ENCODE assay signal across 14 mouse cellular contexts in the genomic region with DNA sequence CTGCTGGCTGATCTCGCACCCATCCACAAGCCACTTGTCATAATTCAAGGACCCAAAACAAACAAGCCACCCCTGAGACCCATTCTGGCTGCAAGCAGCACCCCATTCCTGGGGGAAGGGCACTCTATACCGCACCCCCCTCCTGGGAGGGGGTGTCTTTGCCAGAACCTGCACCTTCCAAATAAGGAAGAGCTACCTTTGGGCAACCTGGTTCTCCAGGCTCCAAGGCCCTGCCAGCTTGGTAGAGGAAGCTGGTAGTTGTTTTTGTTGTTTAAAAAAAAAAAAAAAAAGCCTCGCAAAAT. TPM values are rescaled to one million over a fixed set of nuclear protein-coding genes. Genes with fewer than 3 reads are reported as not detected.
DNase-seq lines count a peak whose midpoint lies in the region; ATAC-seq and TF ChIP-seq lines count a peak whose summit lies in the region.
"Had no signal": no experiment of that assay in that cellular context is flagged by ENCODE, and none has a peak within 500 bp of the region (broad histone marks: within the 10 kb centered on the region; RNA-seq: fewer than 3 reads in every experiment).

No protein-coding gene starts in this region.

- peaks cover 11% of the 10 kb centered on the region for H3K4me1 ChIP-seq in cortical plate, adult 2 months (ENCODE audit: control insufficient read depth, insufficient read depth, low read length)
- H3K4me1 ChIP-seq in forebrain, embryonic 16.5 days (replicated peaks; ENCODE audit: control insufficient read depth, insufficient read depth, low read length) = peaks cover 22% of the 10 kb centered on the region
- H3K4me1 ChIP-seq in midbrain, embryonic 13.5 days (replicated peaks) = peaks cover 33% of the 10 kb centered on the region

- peak overlapping the region; percentile 86 for H3K27ac ChIP-seq in cortical plate, adult 2 months (ENCODE audit: insufficient read depth, low read length)
- peak overlapping the region; percentile 96 for H3K27ac ChIP-seq in forebrain, embryonic 16.5 days (ENCODE audit: low read length)
- H3K27ac ChIP-seq in midbrain, embryonic 13.5 days = peak overlapping the region; percentile 96

- peak overlapping the region; percentile 91 for H3K4me3 ChIP-seq in cortical plate, adult 2 months (ENCODE audit: insufficient read depth, low read length)
- peak overlapping the region; percentile 78 for H3K4me3 ChIP-seq in forebrain, embryonic 16.5 days (replicated peaks; ENCODE audit: low read length)
- peak overlapping the region; percentile 74 for H3K4me3 ChIP-seq in midbrain, embryonic 13.5 days (replicated peaks)
- H3K4me3 ChIP-seq: megakaryocyte, embryonic 14.5 days had no signal

- 43% methylated on average over 3 of the region's 3 CpGs for WGBS in forebrain, embryonic 16.5 days
- 46% methylated on average over 3 of the region's 3 CpGs for WGBS in midbrain, embryonic 13.5 days

- peak overlapping the region; percentile 69 for H3K4me2 ChIP-seq in forebrain, embryonic 16.5 days (ENCODE audit: low read length)
- peak overlapping the region; percentile 83 for H3K4me2 ChIP-seq in midbrain, embryonic 13.5 days (replicated peaks)

- H3K9ac ChIP-seq in forebrain, embryonic 16.5 days (replicated peaks; ENCODE audit: low read depth, low read length) = peak overlapping the region; percentile 86
- H3K9ac ChIP-seq in midbrain, embryonic 13.5 days (replicated peaks) = peak overlapping the region; percentile 91

- DNase-seq in layer of hippocampus, postnatal 36 days = peak; percentile 30 to 41
- no peak for DNase-seq in layer of hippocampus, adult 8-10 months (ENCODE audit: low spot score in 2 of 2)
- DNase-seq in urinary bladder, adult 18-20 months (ENCODE audit: low spot score in 2 of 2) = no peak
- no peak for DNase-seq in adrenal gland, adult (ENCODE audit: inconsistent age in 2 of 2, low spot score in 1 of 2)
- no peak for DNase-seq in cerebellum, adult 11 months
- DNase-seq: adrenal gland, adult 2 months; gastrocnemius, postnatal 14 days; thymus, adult 18-20 months had no signal

- no peak; the same call in 1 of the 2 replicates for TF ChIP-seq CTCF in cortical plate, adult 2 months (IDR thresholded peaks at IDR 0.05; ENCODE audit: extremely low read depth, insufficient read depth, low read length)

- no peak for TF ChIP-seq POLR2A in cortical plate, adult 2 months (IDR thresholded peaks at IDR 0.05; ENCODE audit: extremely low read depth, insufficient read depth, low read length)

- no peaks in the 10 kb centered on the region for H3K36me3 ChIP-seq in forebrain, embryonic 16.5 days (ENCODE audit: control insufficient read depth, insufficient read depth)
- H3K36me3 ChIP-seq in midbrain, embryonic 13.5 days = no peaks in the 10 kb centered on the region
- H3K36me3 ChIP-seq: intestine, embryonic 15.5 days had no signal

- H3K9me3 ChIP-seq in forebrain, embryonic 16.5 days (ENCODE audit: control insufficient read depth, low read length) = no peaks in the 10 kb centered on the region
- H3K9me3 ChIP-seq in midbrain, embryonic 13.5 days = no peaks in the 10 kb centered on the region
- H3K9me3 ChIP-seq: intestine, embryonic 15.5 days had no signal

- H3K27me3 ChIP-seq in forebrain, embryonic 16.5 days (replicated peaks; ENCODE audit: control insufficient read depth, insufficient read depth, low read length) = no peaks in the 10 kb centered on the region
- peaks cover 5% of the 10 kb centered on the region; the same call in 1 of the 2 replicates for H3K27me3 ChIP-seq in midbrain, embryonic 13.5 days

- no peak for ATAC-seq in forebrain, embryonic 16.5 days
- ATAC-seq in midbrain, embryonic 13.5 days = no peak
- ATAC-seq: intestine, embryonic 15.5 days had no signal

RNA-seq across cellular contexts. Expression of a gene that starts 16.9 kb away (rescaled TPM):
- 100 to 1,000 TPM; 156 to 166 TPM for total RNA-seq in layer of hippocampus, postnatal 36 days (2021)
- 100 to 1,000 TPM; 144 to 189 (median 169) TPM for total RNA-seq in layer of hippocampus, adult 8-10 months (2022)
- 295 and 315 TPM in 2 replicates for polyA plus RNA-seq in cortical plate, adult 2 months (2012; rRNA removed)
- polyA plus RNA-seq in forebrain, embryonic 16.5 days (2015; fragmentation: Nextera tagmentation; extraction: Ambion mirVana) = 68.9 and 86.5 TPM in 2 replicates
- 56.7 and 59.5 TPM in 2 replicates for polyA plus RNA-seq in midbrain, embryonic 13.5 days (2015; fragmentation: Nextera tagmentation; extraction: Ambion mirVana)
- total RNA-seq: common myeloid progenitor, adult 5-6 weeks had no signal

RNA-seq across cellular contexts. Expression of a gene that starts 53.7 kb away (rescaled TPM):
- 10 to 100 TPM; 21.0 to 21.2 TPM for total RNA-seq in layer of hippocampus, postnatal 36 days (2021)
- 10 to 100 TPM; 23.0 to 25.0 (median 24.7) TPM for total RNA-seq in layer of hippocampus, adult 8-10 months (2022)
- polyA plus RNA-seq in cortical plate, adult 2 months (2012; rRNA removed) = 129 and 141 TPM in 2 replicates
- polyA plus RNA-seq in forebrain, embryonic 16.5 days (2015; fragmentation: Nextera tagmentation; extraction: Ambion mirVana) = 2.2 and 3.2 TPM in 2 replicates
- 0.11 TPM in 1 of 2 replicates, not detected in the other for polyA plus RNA-seq in midbrain, embryonic 13.5 days (2015; fragmentation: Nextera tagmentation; extraction: Ambion mirVana)
- total RNA-seq: adrenal gland, adult 2 months had no signal

Comparison
In these comparisons a context has a peak if more than half of its experiments do, and no peak if none do; other contexts are left out.
1. DNase-seq: peak in layer of hippocampus, postnatal 36 days (2 of 2); none in layer of hippocampus, adult 8-10 months (0 of 2), urinary bladder, adult 18-20 months (0 of 2), adrenal gland, adult (0 of 2) and cerebellum, adult 11 months (single experiment).
2. RNA of a gene that starts 53.7 kb away (polyA plus RNA-seq): 129 to 141 TPM in cortical plate, adult 2 months; 2.2 to 3.2 TPM in forebrain, embryonic 16.5 days and 0.11 TPM in midbrain, embryonic 13.5 days; every median in the first group is over 10 times any median in the second.
3. Peak in every context shown above with its lines, with median percentiles within 50 percentile points of each other: H3K27ac ChIP-seq and H3K4me3 ChIP-seq.